Mouse (Mus musculus): ENCODE results near the gene Gm527. TPM values are rescaled to one million over a fixed set of nuclear protein-coding genes. Genes with fewer than 3 reads are reported as not detected.

Gene Gm527
- total RNA-seq, 1 experiment from 2014 or later = 20.0 TPM

Other genes starting within 250 kb of the Gm527 start
- gene Klhl28, start 47.6 kb downstream of the Gm527 start, total RNA-seq (2017) = 36.1 and 39.7 TPM in 2 replicates
- 39.0 and 48.9 TPM in 2 replicates for gene Togaram1, start 47.9 kb downstream of the Gm527 start, total RNA-seq (2017)
- 143 and 147 TPM in 2 replicates for gene Prpf39, start 118.4 kb downstream of the Gm527 start, total RNA-seq (2017)
- 100 and 114 TPM in 2 replicates for gene Fkbp3, start 156.1 kb downstream of the Gm527 start, total RNA-seq (2017)
- gene Fancm, start 157.7 kb downstream of the Gm527 start, total RNA-seq (2017) = 21.9 and 34.6 TPM in 2 replicates